Mouse (Mus musculus): ENCODE data around the gene Aven. TPM values are rescaled to one million over a fixed set of nuclear protein-coding genes. Genes with fewer than 3 reads are reported as not detected.
A peak's percentile ranks its signal among the peaks of the same experiment; 100 is the strongest.

Aven gene
- total and polyA plus RNA-seq, 2 experiments from 2014 or later = 3.3 to 10.9 TPM

DNA sequence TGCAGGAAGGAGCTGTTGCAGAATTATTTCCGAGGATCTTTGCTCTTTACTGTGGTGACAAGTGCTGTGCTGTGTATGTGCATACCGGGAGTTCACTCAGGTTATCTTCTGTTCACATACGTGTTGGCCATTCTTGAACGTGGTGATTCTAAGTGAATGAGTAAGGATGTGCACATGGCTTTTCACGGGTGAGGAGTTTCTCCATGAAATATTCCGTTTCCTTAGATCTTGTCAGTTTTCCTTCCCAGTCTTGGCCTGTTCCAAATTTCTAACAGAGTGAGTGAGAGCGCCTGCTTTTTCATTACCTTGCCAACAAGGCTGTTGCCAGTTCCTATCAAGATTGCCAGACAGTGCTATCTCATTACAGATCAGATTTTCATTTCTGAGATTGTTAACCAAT, 98.2 kb downstream of the Aven start:
- no peaks in the 10 kb centered on the region for H3K36me3 ChIP-seq (ENCODE audit: insufficient read depth, low read length)
- H3K4me2 ChIP-seq (ENCODE audit: low read depth, low read length) = peak overlapping the region; percentile 37; the same call in 1 of the 2 replicates
- peak overlapping the region; percentile 62 for H3K27ac ChIP-seq

DNA sequence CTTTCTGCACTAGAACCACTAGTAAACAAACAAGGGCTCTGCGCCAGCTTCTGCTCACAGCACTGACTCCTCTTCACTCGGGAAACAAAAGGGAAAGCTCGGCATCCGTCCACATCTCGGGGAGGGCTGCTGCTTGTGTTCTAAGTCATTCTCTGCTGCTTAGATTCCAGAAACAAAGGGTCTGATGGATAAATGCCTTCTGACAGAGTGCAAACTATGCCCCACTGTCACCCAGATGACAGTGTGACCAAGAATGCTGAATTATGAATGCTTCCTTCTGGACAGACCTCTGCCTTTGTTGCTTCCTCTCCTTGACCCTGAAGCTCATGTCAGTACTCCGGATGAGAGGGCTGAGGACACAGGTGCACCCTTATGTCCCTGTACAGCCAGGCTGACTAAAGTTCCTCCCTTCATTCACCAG, 98.7 kb downstream of the Aven start:
- DNase-seq (ENCODE audit: low spot score) (peak; percentile 79), ATAC-seq (peak; percentile 85)
- Histone ChIP-seq H3K9me3 (ENCODE audit: low read length) (no peaks in the 10 kb centered on the region), H3K36me3 (ENCODE audit: insufficient read depth, low read length) (no peaks in the 10 kb centered on the region), H3K9ac (replicated peaks; ENCODE audit: low read length) (peak overlapping the region; percentile 21; the same call in 1 of the 2 replicates), H3K4me1 (ENCODE audit: insufficient read depth, low read length) (no peaks in the 10 kb centered on the region), H3K4me3 (ENCODE audit: low read length) (no peak overlapping the region), H3K27ac (peak overlapping the region; percentile 62), H3K27me3 (ENCODE audit: insufficient read depth, low read length) (no peaks in the 10 kb centered on the region), H3K4me2 (ENCODE audit: low read depth, low read length) (peak overlapping the region; percentile 37)
- no peak for TF ChIP-seq CTCF (IDR thresholded peaks at IDR 0.05; ENCODE audit: low read depth)
- WGBS = 15% methylated on average over 6 of the region's 6 CpGs

More for the DNA sequence above, 98.2 kb downstream of the Aven start:
- H3K9me3 ChIP-seq (ENCODE audit: low read length) = no peaks in the 10 kb centered on the region
- TF ChIP-seq CTCF (IDR thresholded peaks at IDR 0.05; ENCODE audit: low read depth) = no peak
- DNase-seq (ENCODE audit: low spot score) = no peak
- peak; percentile 80 for ATAC-seq
- no peaks in the 10 kb centered on the region for H3K27me3 ChIP-seq (ENCODE audit: insufficient read depth, low read length)
- H3K9ac ChIP-seq (replicated peaks; ENCODE audit: low read length) = peak overlapping the region; percentile 21; the same call in 1 of the 2 replicates
- WGBS = 37% methylated on average over 7 of the region's 7 CpGs
- no peak overlapping the region for H3K4me3 ChIP-seq (ENCODE audit: low read length)
- no peaks in the 10 kb centered on the region for H3K4me1 ChIP-seq (ENCODE audit: insufficient read depth, low read length)

DNA sequence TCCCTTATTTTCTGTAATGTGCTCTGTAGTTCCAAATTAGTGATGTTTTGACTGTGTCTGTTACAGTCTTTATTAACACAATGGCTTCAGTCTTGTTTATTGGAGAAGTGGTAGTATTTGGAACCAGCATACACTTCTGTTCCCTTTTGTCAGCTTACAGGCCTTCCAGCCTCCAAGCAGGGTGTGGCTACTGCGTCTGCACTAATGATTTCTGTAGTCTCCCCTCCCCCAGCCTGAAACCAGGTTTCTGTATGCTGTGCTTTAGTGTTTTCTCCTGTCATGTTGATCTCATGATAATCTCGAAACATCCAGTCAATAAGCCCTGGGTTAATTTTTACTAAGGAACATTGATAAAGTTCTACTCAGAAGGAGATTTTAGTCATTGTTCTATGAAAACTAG, 100.6 kb downstream of the Aven start:
- H3K27me3 ChIP-seq (ENCODE audit: insufficient read depth, low read length) = no peaks in the 10 kb centered on the region
- no peak overlapping the region for H3K4me2 ChIP-seq (ENCODE audit: low read depth, low read length)
- H3K4me3 ChIP-seq (ENCODE audit: low read length) = no peak overlapping the region
- no peak for TF ChIP-seq CTCF (IDR thresholded peaks at IDR 0.05; ENCODE audit: low read depth)
- H3K4me1 ChIP-seq (ENCODE audit: insufficient read depth, low read length) = no peaks in the 10 kb centered on the region
- no peak overlapping the region for H3K27ac ChIP-seq
- DNase-seq (ENCODE audit: low spot score) (no peak), ATAC-seq (no peak)
- 64% methylated on average over 2 of the region's 2 CpGs for WGBS
- no peaks in the 10 kb centered on the region for H3K36me3 ChIP-seq (ENCODE audit: insufficient read depth, low read length)
- H3K9me3 ChIP-seq (ENCODE audit: low read length) = no peaks in the 10 kb centered on the region
- H3K9ac ChIP-seq (replicated peaks; ENCODE audit: low read length) = no peak overlapping the region

DNA sequence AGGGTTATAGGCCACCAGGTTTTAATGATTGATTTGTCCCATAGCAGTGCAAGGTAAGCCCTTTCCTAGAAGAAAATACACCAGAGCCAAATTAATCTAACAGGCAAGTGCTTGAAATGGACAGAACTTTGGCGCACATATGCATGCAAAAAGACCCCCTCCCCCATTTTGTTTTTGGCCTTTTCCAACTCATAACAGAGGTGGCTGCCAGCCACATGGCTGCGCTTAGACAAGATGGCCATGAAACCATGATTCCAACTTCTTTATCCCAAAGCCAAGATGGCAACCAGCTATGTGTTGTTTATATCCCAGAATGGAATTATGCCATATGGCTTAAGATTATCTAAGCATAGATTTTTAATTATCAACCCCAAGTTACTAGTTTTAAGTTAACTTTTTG, 101.0 kb downstream of the Aven start:
- ATAC-seq (no peak), DNase-seq (ENCODE audit: low spot score) (no peak)
- H3K27me3 ChIP-seq (ENCODE audit: insufficient read depth, low read length) = no peaks in the 10 kb centered on the region
- H3K9ac ChIP-seq (replicated peaks; ENCODE audit: low read length) = no peak overlapping the region
- no peaks in the 10 kb centered on the region for H3K9me3 ChIP-seq (ENCODE audit: low read length)
- TF ChIP-seq CTCF (IDR thresholded peaks at IDR 0.05; ENCODE audit: low read depth) = no peak
- no peaks in the 10 kb centered on the region for H3K36me3 ChIP-seq (ENCODE audit: insufficient read depth, low read length)
- no peaks in the 10 kb centered on the region for H3K4me1 ChIP-seq (ENCODE audit: insufficient read depth, low read length)
- WGBS = 82% methylated on average over 2 of the region's 2 CpGs
- no peak overlapping the region for H3K27ac ChIP-seq
- no peak overlapping the region for H3K4me3 ChIP-seq (ENCODE audit: low read length)
- H3K4me2 ChIP-seq (ENCODE audit: low read depth, low read length) = no peak overlapping the region

DNA sequence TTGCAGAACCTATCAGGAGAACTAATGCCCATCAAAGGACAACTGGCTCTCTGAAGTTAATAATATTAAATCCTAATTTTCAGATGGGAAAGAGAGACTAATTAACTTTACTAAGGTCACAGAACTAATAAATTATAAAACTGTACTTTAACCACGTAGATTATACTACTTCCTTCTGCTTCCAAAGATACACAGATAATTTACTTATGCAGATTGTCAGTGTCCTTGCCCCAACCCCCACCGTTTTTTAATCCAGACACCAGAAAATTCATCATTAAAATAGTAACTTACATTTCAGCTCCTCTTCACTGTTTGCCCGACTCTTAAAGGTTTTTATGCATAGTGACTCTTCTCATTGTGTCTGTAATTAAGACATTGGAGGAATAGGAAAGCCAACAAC, 103.0 kb downstream of the Aven start:
- ATAC-seq = no peak
- H3K9me3 ChIP-seq (ENCODE audit: low read length) = no peaks in the 10 kb centered on the region
- H3K4me3 ChIP-seq (ENCODE audit: low read length) = no peak overlapping the region
- no peaks in the 10 kb centered on the region for H3K4me1 ChIP-seq (ENCODE audit: insufficient read depth, low read length)
- no peak for TF ChIP-seq CTCF (IDR thresholded peaks at IDR 0.05; ENCODE audit: low read depth)
- no peaks in the 10 kb centered on the region for H3K36me3 ChIP-seq (ENCODE audit: insufficient read depth, low read length)
- no peak overlapping the region for H3K27ac ChIP-seq
- no peak overlapping the region for H3K9ac ChIP-seq (replicated peaks; ENCODE audit: low read length)
- no peak overlapping the region for H3K4me2 ChIP-seq (ENCODE audit: low read depth, low read length)
- 83% methylated on average over 3 of the region's 3 CpGs for WGBS
- no peak for DNase-seq (ENCODE audit: low spot score)
- H3K27me3 ChIP-seq (ENCODE audit: insufficient read depth, low read length) = no peaks in the 10 kb centered on the region

DNA sequence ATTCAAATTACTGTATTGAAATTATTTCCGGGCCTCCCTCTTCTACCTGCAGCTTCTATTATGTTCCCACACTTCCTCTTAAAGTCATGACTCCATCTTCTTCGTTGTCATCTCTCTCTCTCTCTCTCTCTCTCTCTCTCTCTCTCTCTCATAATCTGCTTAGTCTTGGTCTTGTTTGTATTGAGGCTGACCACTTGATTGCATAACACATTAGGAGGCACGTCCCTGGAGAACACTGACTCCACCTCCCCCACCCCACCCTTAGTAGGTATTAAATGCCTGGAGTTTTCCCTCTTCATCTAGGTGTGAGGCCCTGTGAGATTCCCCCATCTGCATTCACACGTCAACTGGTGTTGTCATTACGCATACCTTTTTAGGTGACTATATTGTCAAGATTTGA, 103.7 kb downstream of the Aven start:
- Histone ChIP-seq H3K4me1 (ENCODE audit: insufficient read depth, low read length) (no peaks in the 10 kb centered on the region), H3K27me3 (ENCODE audit: insufficient read depth, low read length) (no peaks in the 10 kb centered on the region), H3K36me3 (ENCODE audit: insufficient read depth, low read length) (no peaks in the 10 kb centered on the region), H3K9me3 (ENCODE audit: low read length) (no peaks in the 10 kb centered on the region), H3K4me2 (ENCODE audit: low read depth, low read length) (no peak overlapping the region), H3K9ac (replicated peaks; ENCODE audit: low read length) (no peak overlapping the region), H3K27ac (no peak overlapping the region), H3K4me3 (ENCODE audit: low read length) (no peak overlapping the region)
- ATAC-seq = no peak
- no peak for TF ChIP-seq CTCF (IDR thresholded peaks at IDR 0.05; ENCODE audit: low read depth)
- 82% methylated on average over 5 of the region's 5 CpGs for WGBS
- DNase-seq (ENCODE audit: low spot score) = no peak

DNA sequence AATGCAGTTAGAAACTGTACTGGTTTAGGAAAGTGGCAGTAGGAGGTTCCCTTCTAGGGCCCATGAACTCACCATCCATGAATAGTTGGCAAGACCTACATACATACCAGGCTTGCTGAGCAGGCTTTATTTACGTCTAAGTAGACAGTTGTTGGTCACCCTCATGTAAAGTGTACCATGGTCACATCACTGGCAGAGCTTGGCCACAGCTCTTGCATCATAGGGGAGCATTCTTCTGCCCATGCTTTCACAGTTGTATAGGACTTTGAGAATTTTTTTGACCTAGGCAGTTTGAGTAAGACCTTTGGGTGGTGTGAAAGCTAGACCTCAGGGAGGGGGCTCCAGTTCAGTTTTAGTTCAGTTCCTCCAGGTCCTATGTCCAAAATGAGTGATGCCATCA, 104.3 kb downstream of the Aven start:
- WGBS = 69% methylated on average over 1 of the region's 1 CpGs
- no peak for DNase-seq (ENCODE audit: low spot score)

More for the DNA sequence above, 104.3 kb downstream of the Aven start:
- Histone ChIP-seq H3K27me3 (ENCODE audit: insufficient read depth, low read length) (no peaks in the 10 kb centered on the region), H3K4me2 (ENCODE audit: low read depth, low read length) (no peak overlapping the region), H3K4me3 (ENCODE audit: low read length) (no peak overlapping the region), H3K9me3 (ENCODE audit: low read length) (no peaks in the 10 kb centered on the region), H3K4me1 (ENCODE audit: insufficient read depth, low read length) (no peaks in the 10 kb centered on the region), H3K9ac (replicated peaks; ENCODE audit: low read length) (no peak overlapping the region), H3K36me3 (ENCODE audit: insufficient read depth, low read length) (no peaks in the 10 kb centered on the region), H3K27ac (no peak overlapping the region)
- no peak for TF ChIP-seq CTCF (IDR thresholded peaks at IDR 0.05; ENCODE audit: low read depth)
- ATAC-seq = no peak

Data from hindbrain, postnatal 0 days (tissue).